Mouse (Mus musculus) E14TG2a.4 (cell line): Measurements from ENCODE around the gene Zfyve19.

Experiments
- CTCF ChIP-seq: conservative IDR thresholded peaks from 2 replicates; pipeline ENCODE4 v1.5.1; 2014; ENCODE audit warnings: low read length
- NANOG ChIP-seq: IDR thresholded peaks from 2 replicates; pipeline ENCODE4 v1.6.1; 2014; ENCODE audit warnings: borderline replicate concordance, low read length, mixed read lengths
- POU5F1 ChIP-seq: IDR thresholded peaks from 2 replicates; pipeline ENCODE4 v1.6.1; 2014; ENCODE audit warnings: low read length, borderline replicate concordance

- no peak for TF ChIP-seq CTCF
- TF ChIP-seq NANOG = no peak
- no peak for TF ChIP-seq POU5F1
Measured at GRCm38 (mm10) chr2:119208344-119209175, at the start of gene Zfyve19, which contains the start of gene Dnajc17.
